Mouse (Mus musculus): ENCODE data around the gene Gm11758. TPM values are rescaled to one million over a fixed set of nuclear protein-coding genes. Genes with fewer than 3 reads are reported as not detected.
"Not testable (repeated sequence)": the region's sequence is repeated elsewhere in the genome, so short reads cannot be mapped to it uniquely, and the experiment has no call there.

Gm11758 gene
- polyA plus RNA-seq (2015; fragmentation: Nextera tagmentation; extraction: Ambion mirVana): not detected in 2 replicates

GRCm38 (mm10) chr4:73876166-73876565, at the start of gene Gm11758:
Gene Gm11758 (minus strand): TSS chr4:73876266.
- not testable (repeated sequence) for H3K27ac ChIP-seq (replicated peaks); H3K9ac ChIP-seq (replicated peaks); ATAC-seq (replicated peaks); H3K9me3 ChIP-seq; H3K36me3 ChIP-seq; H3K4me2 ChIP-seq (replicated peaks); H3K27me3 ChIP-seq; H3K4me3 ChIP-seq; H3K4me1 ChIP-seq
- WGBS: no CpG with 5 or more reads among the region's 4 CpGs

- not testable (repeated sequence) for H3K9ac ChIP-seq (replicated peaks); H3K4me3 ChIP-seq; H3K4me2 ChIP-seq (replicated peaks); H3K4me1 ChIP-seq; H3K27me3 ChIP-seq; H3K36me3 ChIP-seq; H3K9me3 ChIP-seq; H3K27ac ChIP-seq (replicated peaks); ATAC-seq (replicated peaks)
- 84% methylated on average over 6 of the region's 6 CpGs for WGBS
These were observed 44.6 kb upstream of the Gm11758 start, which contains the start of gene Gm11756 for GRCm38 (mm10) chr4:73920660-73921059. Gene Gm11756 (minus strand): TSS chr4:73920760.

- no CpG with 5 or more reads among the region's 4 CpGs for WGBS
- H3K9ac ChIP-seq (replicated peaks); H3K27ac ChIP-seq (replicated peaks); H3K4me3 ChIP-seq; H3K4me1 ChIP-seq; H3K4me2 ChIP-seq (replicated peaks); ATAC-seq (replicated peaks); H3K9me3 ChIP-seq; H3K36me3 ChIP-seq; H3K27me3 ChIP-seq: not testable (repeated sequence)
These were observed 29.8 kb upstream of the Gm11758 start, which contains the start of gene Gm13871 for GRCm38 (mm10) chr4:73905853-73906252. Gene Gm13871 (minus strand): TSS chr4:73905953.

- not testable (repeated sequence) for H3K36me3 ChIP-seq; H3K9ac ChIP-seq (replicated peaks); H3K4me2 ChIP-seq (replicated peaks); H3K27ac ChIP-seq (replicated peaks); H3K4me3 ChIP-seq; H3K27me3 ChIP-seq; ATAC-seq (replicated peaks); H3K4me1 ChIP-seq; H3K9me3 ChIP-seq
- WGBS: no CpG with 5 or more reads among the region's 4 CpGs
These were observed 14.9 kb upstream of the Gm11758 start, which contains the start of gene Gm11757 for GRCm38 (mm10) chr4:73891012-73891411. Gene Gm11757 (minus strand): TSS chr4:73891112.

GRCm38 (mm10) chr4:73826587-73826986, 49.5 kb downstream of the Gm11758 start:
- H3K4me1 ChIP-seq: no peaks in the 10 kb centered on the region
- H3K36me3 ChIP-seq: no peaks in the 10 kb centered on the region
- ATAC-seq (replicated peaks): no peak
- no peak overlapping the region for H3K9ac ChIP-seq (replicated peaks)
- H3K4me2 ChIP-seq (replicated peaks): no peak overlapping the region
- H3K27me3 ChIP-seq: no peaks in the 10 kb centered on the region
- H3K4me3 ChIP-seq: no peak overlapping the region
- WGBS: 90% methylated on average over 3 of the region's 3 CpGs
- H3K9me3 ChIP-seq: no peaks in the 10 kb centered on the region
- no peak overlapping the region for H3K27ac ChIP-seq (replicated peaks)

Other genes starting within 250 kb of the Gm11758 start
- gene Gm11236, start 238.1 kb downstream of the Gm11758 start, polyA plus RNA-seq (2015; fragmentation: Nextera tagmentation; extraction: Ambion mirVana): not detected in 2 replicates
- gene Gm11239, start 207.9 kb downstream of the Gm11758 start, polyA plus RNA-seq (2015; fragmentation: Nextera tagmentation; extraction: Ambion mirVana): not detected in 2 replicates
- not detected in 2 replicates for gene Gm428, start 192.8 kb downstream of the Gm11758 start, polyA plus RNA-seq (2015; fragmentation: Nextera tagmentation; extraction: Ambion mirVana)
- 0.06 and 0.34 TPM in 2 replicates for gene Rasef, start 85.3 kb downstream of the Gm11758 start, polyA plus RNA-seq (2015; fragmentation: Nextera tagmentation; extraction: Ambion mirVana)
- gene Gm11757, start 14.8 kb upstream of the Gm11758 start, polyA plus RNA-seq (2015; fragmentation: Nextera tagmentation; extraction: Ambion mirVana): not detected in 2 replicates
- not detected in 2 replicates for gene Gm13871, start 29.7 kb upstream of the Gm11758 start, polyA plus RNA-seq (2015; fragmentation: Nextera tagmentation; extraction: Ambion mirVana)
- gene Gm11756, start 44.5 kb upstream of the Gm11758 start, polyA plus RNA-seq (2015; fragmentation: Nextera tagmentation; extraction: Ambion mirVana): not detected in 2 replicates
- gene 2310002L09Rik, start 74.6 kb upstream of the Gm11758 start, polyA plus RNA-seq (2015; fragmentation: Nextera tagmentation; extraction: Ambion mirVana): not detected in 2 replicates
- gene Frmd3, start 137.2 kb upstream of the Gm11758 start, polyA plus RNA-seq (2015; fragmentation: Nextera tagmentation; extraction: Ambion mirVana): 21.2 and 21.5 TPM in 2 replicates